8 mouse cellular contexts compared by ENCODE assay signal in the genomic region with DNA sequence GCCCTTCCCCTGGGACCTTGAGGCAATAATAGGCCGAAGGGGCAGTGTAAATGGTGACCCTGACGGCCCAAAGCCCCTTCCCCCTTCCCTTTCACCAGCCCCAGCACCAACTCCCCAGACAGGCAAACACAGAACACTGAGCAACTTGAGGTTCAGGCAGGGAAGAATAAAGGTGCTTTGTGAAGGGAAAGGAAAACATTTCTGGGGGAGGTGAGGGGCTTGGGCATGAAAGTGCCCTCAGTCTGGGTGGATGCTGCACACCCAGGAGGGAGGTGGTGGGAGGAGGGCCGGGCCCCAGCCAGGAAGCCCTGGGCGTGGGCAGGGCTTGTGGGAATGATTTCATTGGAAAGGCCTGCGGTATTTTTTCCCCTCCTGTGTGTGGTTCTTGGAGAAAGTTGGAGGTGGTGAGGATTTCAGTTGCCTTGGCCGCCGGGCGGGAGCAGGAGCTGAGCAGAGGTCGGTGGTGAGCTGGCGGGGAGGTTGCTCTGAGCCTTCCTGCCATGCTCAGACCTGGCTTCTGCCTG. TPM values are rescaled to one million over a fixed set of nuclear protein-coding genes. Genes with fewer than 3 reads are reported as not detected.
DNase-seq lines count a peak whose midpoint lies in the region; ATAC-seq lines count a peak whose summit lies in the region.

No protein-coding gene starts in this region.

- DNase-seq in hindbrain, embryonic 10.5 days (ENCODE audit: low spot score) = peak; percentile 67
- DNase-seq in hindbrain, embryonic 14.5 days (ENCODE audit: low spot score) = no peak
- peak; percentile 91 for DNase-seq in 3T3-L1 (ENCODE audit: low read depth, low spot score)
- DNase-seq in forebrain, embryonic 14.5 days (ENCODE audit: low spot score) = no peak
- no peak for DNase-seq in layer of hippocampus, adult 9-11 months
- DNase-seq in kidney, postnatal 36 days = no peak

- 52% methylated on average over 10 of the region's 10 CpGs for WGBS in hindbrain, embryonic 10.5 days
- WGBS in hindbrain, embryonic 14.5 days = 72% methylated on average over 10 of the region's 10 CpGs
- 58% methylated on average over 10 of the region's 10 CpGs for WGBS in forebrain, embryonic 14.5 days
- 60% methylated on average over 10 of the region's 10 CpGs for WGBS in hindbrain, embryonic 13.5 days
- 37% methylated on average over 10 of the region's 10 CpGs for WGBS in stomach, embryonic 14.5 days

- H3K4me1 ChIP-seq in hindbrain, embryonic 10.5 days (replicated peaks) = peaks cover 32% of the 10 kb centered on the region
- H3K4me1 ChIP-seq in hindbrain, embryonic 14.5 days (replicated peaks; ENCODE audit: control insufficient read depth, insufficient read depth, low read length) = no peaks in the 10 kb centered on the region
- H3K4me1 ChIP-seq in forebrain, embryonic 14.5 days (ENCODE audit: control insufficient read depth, insufficient read depth, low read length) = no peaks in the 10 kb centered on the region
- no peaks in the 10 kb centered on the region for H3K4me1 ChIP-seq in hindbrain, embryonic 13.5 days (replicated peaks)
- no peaks in the 10 kb centered on the region for H3K4me1 ChIP-seq in stomach, embryonic 14.5 days (ENCODE audit: control insufficient read depth, insufficient read depth, low read length)

- H3K9ac ChIP-seq in hindbrain, embryonic 14.5 days = no peak overlapping the region
- no peak overlapping the region for H3K9ac ChIP-seq in forebrain, embryonic 14.5 days (ENCODE audit: low read length)
- no peak overlapping the region for H3K9ac ChIP-seq in hindbrain, embryonic 13.5 days
- H3K9ac ChIP-seq in stomach, embryonic 14.5 days (replicated peaks; ENCODE audit: low read depth, low read length) = no peak overlapping the region

- no peak overlapping the region for H3K4me2 ChIP-seq in hindbrain, embryonic 14.5 days (replicated peaks)
- no peak overlapping the region for H3K4me2 ChIP-seq in forebrain, embryonic 14.5 days (ENCODE audit: low read length)
- no peak overlapping the region for H3K4me2 ChIP-seq in hindbrain, embryonic 13.5 days
- H3K4me2 ChIP-seq in stomach, embryonic 14.5 days (replicated peaks; ENCODE audit: low read depth, low read length) = no peak overlapping the region

- H3K36me3 ChIP-seq in hindbrain, embryonic 10.5 days = peaks cover 65% of the 10 kb centered on the region
- H3K36me3 ChIP-seq in hindbrain, embryonic 14.5 days (replicated peaks; ENCODE audit: control insufficient read depth, insufficient read depth) = peaks cover 45% of the 10 kb centered on the region
- peaks cover 35% of the 10 kb centered on the region for H3K36me3 ChIP-seq in forebrain, embryonic 14.5 days (ENCODE audit: control insufficient read depth, insufficient read depth, low read length)
- H3K36me3 ChIP-seq in hindbrain, embryonic 13.5 days = peaks cover 61% of the 10 kb centered on the region
- H3K36me3 ChIP-seq in stomach, embryonic 14.5 days (ENCODE audit: control insufficient read depth, insufficient read depth, low read length) = no peaks in the 10 kb centered on the region

- no peak for ATAC-seq in hindbrain, embryonic 14.5 days (ENCODE audit: low FRiP score)
- ATAC-seq in forebrain, embryonic 14.5 days = no peak
- no peak for ATAC-seq in hindbrain, embryonic 13.5 days (ENCODE audit: low FRiP score)
- peak; percentile 81; the same call in 1 of the 2 replicates for ATAC-seq in stomach, embryonic 14.5 days (ENCODE audit: insufficient number of reproducible peaks, insufficient read depth, low FRiP score, low read depth)

- no peaks in the 10 kb centered on the region for H3K9me3 ChIP-seq in hindbrain, embryonic 10.5 days
- no peaks in the 10 kb centered on the region for H3K9me3 ChIP-seq in hindbrain, embryonic 14.5 days (ENCODE audit: control insufficient read depth, low read length)
- no peaks in the 10 kb centered on the region for H3K9me3 ChIP-seq in forebrain, embryonic 14.5 days (replicated peaks; ENCODE audit: control insufficient read depth, low read length)
- H3K9me3 ChIP-seq in hindbrain, embryonic 13.5 days = no peaks in the 10 kb centered on the region
- no peaks in the 10 kb centered on the region for H3K9me3 ChIP-seq in stomach, embryonic 14.5 days (ENCODE audit: control insufficient read depth, low read depth, low read length)

- H3K4me3 ChIP-seq in hindbrain, embryonic 10.5 days = 0 out of 2 replicates have a peak overlapping the region, but pooled peaks have one; percentile 21
- no peak overlapping the region for H3K4me3 ChIP-seq in hindbrain, embryonic 14.5 days (replicated peaks; ENCODE audit: low read length)
- no peak overlapping the region for H3K4me3 ChIP-seq in forebrain, embryonic 14.5 days (ENCODE audit: low read depth, low read length)
- no peak overlapping the region for H3K4me3 ChIP-seq in hindbrain, embryonic 13.5 days
- H3K4me3 ChIP-seq in stomach, embryonic 14.5 days (ENCODE audit: low read depth, low read length) = no peak overlapping the region

- no peaks in the 10 kb centered on the region for H3K27me3 ChIP-seq in hindbrain, embryonic 10.5 days (ENCODE audit: insufficient read depth, poor library complexity, severe bottlenecking)
- H3K27me3 ChIP-seq in hindbrain, embryonic 14.5 days (ENCODE audit: control insufficient read depth, insufficient read depth, low read length) = no peaks in the 10 kb centered on the region
- H3K27me3 ChIP-seq in forebrain, embryonic 14.5 days (replicated peaks; ENCODE audit: control insufficient read depth, insufficient read depth, low read length) = no peaks in the 10 kb centered on the region
- H3K27me3 ChIP-seq in hindbrain, embryonic 13.5 days = no peaks in the 10 kb centered on the region
- H3K27me3 ChIP-seq in stomach, embryonic 14.5 days (ENCODE audit: control insufficient read depth, insufficient read depth, low read length) = no peaks in the 10 kb centered on the region

- peak overlapping the region; percentile 78 for H3K27ac ChIP-seq in hindbrain, embryonic 10.5 days
- no peak overlapping the region for H3K27ac ChIP-seq in hindbrain, embryonic 14.5 days
- H3K27ac ChIP-seq in forebrain, embryonic 14.5 days (ENCODE audit: low read depth, low read length) = peak overlapping the region; percentile 14; the same call in 1 of the 2 replicates
- H3K27ac ChIP-seq in hindbrain, embryonic 13.5 days = peak overlapping the region; percentile 74
- peak overlapping the region; percentile 56; the same call in 1 of the 2 replicates for H3K27ac ChIP-seq in stomach, embryonic 14.5 days (ENCODE audit: low read length)

RNA-seq across cellular contexts. Expression of a gene that starts 43.6 kb away (rescaled TPM):
- polyA plus RNA-seq in hindbrain, embryonic 10.5 days (2016; fragmentation: Nextera tagmentation; extraction: Ambion mirVana) = 312 and 323 TPM in 2 replicates
- polyA plus RNA-seq in hindbrain, embryonic 14.5 days (2014; fragmentation: Nextera tagmentation; extraction: Ambion mirVana) = 219 and 236 TPM in 2 replicates
- 247 and 252 TPM in 2 replicates for polyA plus RNA-seq in forebrain, embryonic 14.5 days (2014; fragmentation: Nextera tagmentation; extraction: Ambion mirVana)
- polyA plus RNA-seq in hindbrain, embryonic 13.5 days (2015; fragmentation: Nextera tagmentation; extraction: Ambion mirVana) = 248 and 256 TPM in 2 replicates
- polyA plus RNA-seq in stomach, embryonic 14.5 days (2014; fragmentation: Nextera tagmentation; extraction: Ambion mirVana) = 252 and 254 TPM in 2 replicates

Comparison
In these comparisons a context has a peak if more than half of its experiments do, and no peak if none do; other contexts are left out.
1. DNase-seq: peak in hindbrain, embryonic 10.5 days (single experiment) and 3T3-L1 (single experiment); none in hindbrain, embryonic 14.5 days (single experiment), forebrain, embryonic 14.5 days (single experiment), layer of hippocampus, adult 9-11 months (single experiment) and kidney, postnatal 36 days (0 of 2).